Mouse (Mus musculus): ENCODE measurements around the gene Edaradd. TPM values are rescaled to one million over a fixed set of nuclear protein-coding genes. Genes with fewer than 3 reads are reported as not detected.

The Edaradd gene
- 0.76 and 0.88 TPM in 2 replicates for total RNA-seq (2023)

DNA sequence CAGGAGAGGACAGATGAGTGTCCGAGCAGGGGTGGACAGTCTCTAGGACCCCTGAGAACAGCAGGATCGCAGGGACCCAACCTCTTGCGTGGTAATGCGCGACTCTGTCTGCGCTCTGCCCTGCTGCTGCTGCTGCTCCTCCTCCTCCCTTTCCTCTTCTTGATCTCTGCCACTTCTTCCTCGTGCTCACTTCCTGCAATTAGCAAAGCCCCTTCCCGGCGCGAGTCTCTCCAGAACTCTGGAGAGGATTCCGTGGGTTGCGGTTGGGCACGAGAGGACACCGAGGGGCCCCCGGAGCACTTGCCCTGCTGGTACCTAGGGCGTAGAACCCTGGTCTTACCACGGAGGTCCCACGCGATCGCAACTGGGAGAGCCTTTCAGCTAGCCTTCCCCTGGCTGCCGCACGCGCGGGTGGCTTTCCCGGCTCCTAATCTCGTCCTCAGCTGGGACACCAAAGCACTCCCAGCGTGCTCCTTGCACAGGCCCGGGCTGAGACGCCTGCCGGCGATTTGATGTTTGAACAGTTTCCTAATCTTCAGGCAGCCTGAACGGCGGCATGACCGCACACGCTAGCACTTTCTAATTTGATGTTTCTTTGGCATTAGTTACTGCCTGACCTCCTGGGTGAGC is at the start of gene Edaradd:
Gene Edaradd (minus strand): TSS at position 484 of the 630 bp plus-strand sequence.

DNA sequence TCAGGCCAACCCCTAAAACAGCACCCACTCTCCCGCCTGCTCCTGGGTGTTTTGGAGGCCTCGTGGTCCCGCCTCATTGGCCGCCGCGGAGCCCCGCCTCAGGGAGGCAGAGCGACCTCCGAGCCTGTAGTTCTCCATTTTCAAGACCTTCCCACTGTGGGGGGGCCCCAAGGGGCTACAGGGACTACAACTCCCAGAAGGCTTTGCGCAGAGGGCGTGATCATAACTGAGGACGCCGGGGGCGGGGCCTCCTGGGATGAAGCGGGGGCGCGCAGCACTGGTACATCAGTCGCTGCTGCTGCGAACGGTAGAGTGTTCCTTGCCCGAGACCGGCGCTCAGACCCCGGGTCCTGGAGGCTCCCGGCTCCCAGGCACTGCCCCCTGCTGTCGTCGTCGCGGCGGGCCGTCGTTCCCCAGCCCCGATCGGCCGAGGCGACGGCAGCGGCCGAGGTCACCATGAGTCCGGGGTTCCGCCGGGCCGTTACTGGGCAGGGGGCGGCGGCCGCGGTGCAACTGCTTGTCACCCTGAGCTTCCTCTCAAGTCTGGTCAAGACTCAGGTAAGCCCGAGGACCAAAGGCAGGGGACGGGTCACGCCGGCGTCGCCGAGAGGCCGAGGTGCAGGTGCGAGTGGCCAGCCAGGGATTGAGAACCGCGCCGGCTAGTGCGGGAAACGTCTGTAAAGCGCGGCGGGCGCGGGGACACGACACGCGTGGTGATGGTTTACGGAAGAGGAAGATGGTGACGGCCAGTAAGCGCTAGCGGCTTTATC is 45.6 kb upstream of the Edaradd start, which contains the start of gene Ero1lb:
Gene Ero1lb (plus strand): TSS at position 254 of the 770 bp plus-strand sequence.

DNA sequence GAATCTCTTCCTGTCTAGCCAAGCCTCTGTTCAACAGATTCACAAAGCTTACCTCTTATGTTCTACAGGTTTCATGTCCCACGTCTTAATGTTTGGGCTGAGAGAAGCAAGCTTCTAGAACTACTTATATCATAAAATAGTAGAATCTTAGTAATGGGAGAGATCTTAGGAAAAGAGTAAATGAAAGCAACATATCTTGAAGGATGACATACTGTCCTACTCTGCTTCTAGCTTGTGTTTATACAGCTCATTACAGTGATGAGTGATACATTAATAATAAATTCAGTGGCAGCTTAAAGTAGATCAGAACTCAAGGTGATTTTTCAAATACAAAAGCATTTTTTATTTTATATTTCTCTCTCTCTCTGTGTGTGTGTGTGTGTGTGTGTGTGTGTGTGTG is 55.4 kb downstream of the Edaradd start, which contains the start of gene Lgals8:
Gene Lgals8 (minus strand): TSS at position 101 of the 400 bp plus-strand sequence.

Other genes starting within 250 kb of the Edaradd start
- not detected in 2 replicates for gene Actn2, start 179.7 kb downstream of the Edaradd start, total RNA-seq (2023)
- gene Heatr1, start 125.4 kb downstream of the Edaradd start, total RNA-seq (2023): 44.8 and 67.3 TPM in 2 replicates
- 45.4 and 59.7 TPM in 2 replicates for gene Lgals8, start 55.5 kb downstream of the Edaradd start, total RNA-seq (2023)
- 15.1 and 24.2 TPM in 2 replicates for gene Ero1lb, start 45.4 kb upstream of the Edaradd start, total RNA-seq (2023)

Measured in neutrophil, adult 65 days (primary cell).